Mouse (Mus musculus) layer of hippocampus, postnatal 14 days (tissue): ENCODE results near the gene Asxl1. TPM values are rescaled to one million over a fixed set of nuclear protein-coding genes. Genes with fewer than 3 reads are reported as not detected.

ENCODE experiments used
- DNase-seq, 2 experiments: peaks; one replicate each; pipeline ENCODE4 v3.0.0; 2021 to 2022; ENCODE audit warnings: low spot score in 2 of 2, mixed read lengths in 1 of 2
- long read RNA-seq, 2 experiments: library from polyadenylated mRNA; stranded (forward); transcript quantifications; one replicate each; pipeline ENCODE4 v2.0.0; 2021
- total RNA-seq, 2 experiments: library from RNA; stranded (reverse); gene quantifications; 2 replicates each; pipeline ENCODE4 v1.2.3; 2021

Gene Asxl1
- total RNA-seq, result 10 to 100 TPM; 34.6 to 34.7 TPM
- long read RNA-seq, experiment 1, full-length matches to known transcripts, result 1 of 8 reads
- long read RNA-seq, experiment 1, partial matches to known transcripts, result 1 of 8 reads
- long read RNA-seq, experiment 1, other reads (novel, unspliced or antisense), result 6 of 8 reads
- long read RNA-seq, experiment 2, full-length matches to known transcripts, result 1 of 4 reads
- long read RNA-seq, experiment 2, partial matches to known transcripts, result 1 of 4 reads
- long read RNA-seq, experiment 2, other reads (novel, unspliced or antisense), result 2 of 4 reads

DNA sequence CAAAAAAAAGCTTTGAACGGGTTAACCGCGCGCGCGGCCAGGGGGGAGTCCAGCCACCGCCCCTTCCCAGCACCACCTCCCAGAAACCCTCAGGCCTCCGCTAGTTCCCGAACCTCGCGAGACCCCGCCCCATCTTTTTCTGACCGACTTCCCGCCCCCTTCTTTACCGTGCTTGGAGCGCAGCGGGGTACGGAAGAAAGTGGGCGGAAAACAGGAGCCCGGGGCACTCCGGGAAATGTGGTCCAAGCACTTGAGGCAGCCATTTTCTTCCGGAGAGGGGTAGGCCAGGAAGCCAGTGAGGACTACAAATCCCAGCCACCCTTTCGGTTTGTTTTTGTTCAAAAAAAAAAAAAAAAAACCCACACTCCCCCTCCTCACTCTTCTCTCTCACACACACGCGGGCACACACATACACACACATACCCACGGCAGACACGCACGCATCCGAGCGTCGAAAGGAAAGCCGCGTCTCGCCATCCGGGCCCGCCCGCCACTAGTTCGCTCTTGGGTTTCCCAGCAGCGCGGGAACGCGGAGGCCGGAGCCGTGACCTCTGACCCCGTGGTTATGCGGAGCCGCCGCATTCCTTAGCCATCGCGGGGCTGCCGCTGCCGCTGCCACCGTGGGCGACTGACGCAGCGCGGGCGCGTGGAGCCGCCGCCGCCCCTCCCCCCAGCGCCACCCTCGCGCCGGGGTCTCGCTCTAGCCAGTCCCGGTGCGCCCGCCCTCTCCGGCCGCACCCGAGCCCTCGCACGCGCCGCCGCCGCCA is at the start of gene Asxl1:
Gene Asxl1 (plus strand): TSS at position 376 of the 767 bp plus-strand sequence.
- DNase-seq, result peak; percentile 95 to 98

DNA sequence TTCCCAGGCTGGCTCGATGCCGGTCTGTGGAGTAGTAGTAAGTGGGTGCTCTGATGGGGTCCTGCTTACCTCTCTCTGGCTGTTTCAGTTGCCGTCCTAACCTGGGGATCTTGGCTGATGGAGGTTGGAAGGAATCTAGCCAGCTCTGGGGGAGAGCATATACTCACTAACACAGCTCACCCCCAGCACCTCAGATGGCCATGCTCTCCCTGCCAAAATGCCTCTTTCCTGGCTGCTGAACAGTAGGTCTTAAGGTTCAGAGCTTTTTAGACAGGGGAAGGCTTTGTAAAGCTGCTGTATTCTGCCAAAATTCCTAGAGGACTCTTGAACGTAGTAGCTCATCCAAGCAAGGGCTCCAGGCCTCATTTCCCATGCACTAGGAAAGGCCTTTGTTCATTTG is 47.9 kb upstream of the Asxl1 start:
- no peak for DNase-seq

DNA sequence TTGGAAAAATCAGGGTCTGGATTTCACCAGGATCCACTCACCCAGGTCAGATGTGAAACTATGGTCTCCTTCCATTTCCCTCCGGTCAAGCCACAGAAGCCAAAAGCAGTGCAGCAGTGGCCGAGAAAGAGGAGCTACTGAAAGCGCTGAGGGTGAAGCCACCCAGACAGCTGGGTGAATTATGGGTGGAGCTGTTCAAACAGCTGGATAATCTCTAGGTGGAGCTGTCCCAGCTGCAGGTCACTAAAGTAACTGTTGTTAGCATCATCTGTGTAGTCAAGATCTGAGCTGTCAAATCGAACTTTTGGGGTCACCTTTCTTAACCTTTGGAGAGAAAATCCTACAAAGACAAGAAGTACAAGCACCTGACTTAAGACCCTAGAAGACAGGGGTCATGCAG is 47.2 kb upstream of the Asxl1 start:
- no peak for DNase-seq

DNA sequence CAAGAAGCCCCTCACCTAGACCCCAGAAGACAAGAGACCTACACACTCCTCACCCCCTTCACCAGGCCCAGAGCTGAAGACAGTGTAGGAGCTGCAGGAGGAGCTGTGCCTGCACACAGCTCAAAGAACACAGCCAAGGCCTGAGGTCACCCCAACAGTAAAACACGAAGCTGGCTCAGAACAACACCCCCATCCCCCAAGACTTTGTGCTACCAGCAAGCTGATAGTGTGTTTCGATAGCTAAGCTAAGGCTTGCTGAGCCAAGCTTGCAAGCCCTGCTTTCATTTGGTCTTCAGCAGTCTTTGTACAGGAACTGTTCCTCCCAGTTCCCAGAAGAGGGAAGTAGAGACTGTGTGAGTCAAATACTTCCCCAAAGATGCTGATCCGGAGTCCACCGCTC is 46.8 kb upstream of the Asxl1 start:
- peak in 1 of 2 experiments; percentile 40 for DNase-seq

DNA sequence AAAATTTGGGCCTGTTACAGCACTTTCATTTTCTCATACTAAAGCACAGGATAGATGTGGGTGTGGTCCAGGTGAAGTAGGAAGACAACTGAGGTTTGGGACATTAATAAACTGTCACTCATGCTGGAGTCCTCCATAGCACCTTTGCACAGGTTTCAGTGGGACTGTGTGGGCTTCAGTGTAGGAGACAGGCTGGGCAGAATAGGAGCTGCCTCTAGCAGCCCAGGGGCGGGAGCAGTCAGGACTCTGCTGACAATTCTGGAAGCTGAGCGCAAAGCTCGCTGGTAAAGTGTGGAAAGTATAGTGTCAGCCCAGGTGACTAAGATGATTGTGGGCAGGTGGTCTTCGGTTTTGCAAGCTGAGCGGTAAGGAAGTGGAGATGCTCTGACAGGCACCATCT is 44.5 kb upstream of the Asxl1 start:
- no peak for DNase-seq

DNA sequence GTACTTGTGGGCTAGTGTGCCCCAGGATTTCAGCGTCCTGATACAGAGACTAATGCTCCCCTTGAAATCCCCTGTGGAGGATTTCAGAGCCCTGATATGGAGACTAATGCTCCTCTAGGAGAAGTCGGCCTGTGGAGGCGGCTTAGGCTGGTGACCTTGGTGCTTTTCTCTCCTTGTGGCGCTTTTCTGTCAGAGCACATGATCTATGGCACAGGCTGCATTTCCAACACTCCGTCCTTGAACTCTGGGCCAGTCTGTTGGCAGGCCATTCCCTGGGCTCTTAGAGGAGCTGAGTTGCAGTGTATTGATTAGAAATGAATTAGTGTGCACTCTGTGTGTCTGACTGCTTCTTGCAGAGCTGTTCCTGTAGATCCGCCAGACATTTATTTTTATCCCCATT is 40.4 kb upstream of the Asxl1 start:
- DNase-seq, result no peak

DNA sequence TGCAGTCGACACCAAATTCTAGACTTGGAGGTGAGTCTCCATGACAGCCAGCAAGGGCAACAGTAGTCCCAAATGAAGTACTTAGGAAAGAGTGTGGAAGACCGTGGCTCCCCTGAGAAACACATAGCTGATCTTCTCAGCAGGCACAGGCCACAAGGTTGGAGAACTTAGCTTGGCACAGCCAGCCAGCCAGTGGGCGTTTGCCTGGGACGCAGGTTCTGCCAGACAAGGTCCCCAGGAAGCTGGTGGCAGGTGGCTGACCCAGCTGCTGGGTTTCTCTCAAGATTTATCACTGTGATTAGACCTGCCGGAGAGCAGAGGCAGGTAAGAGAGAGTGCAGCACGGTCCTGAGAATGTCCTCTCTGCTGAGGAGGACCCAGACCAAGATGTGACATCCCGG is 37.0 kb upstream of the Asxl1 start:
- DNase-seq, result no peak

DNA sequence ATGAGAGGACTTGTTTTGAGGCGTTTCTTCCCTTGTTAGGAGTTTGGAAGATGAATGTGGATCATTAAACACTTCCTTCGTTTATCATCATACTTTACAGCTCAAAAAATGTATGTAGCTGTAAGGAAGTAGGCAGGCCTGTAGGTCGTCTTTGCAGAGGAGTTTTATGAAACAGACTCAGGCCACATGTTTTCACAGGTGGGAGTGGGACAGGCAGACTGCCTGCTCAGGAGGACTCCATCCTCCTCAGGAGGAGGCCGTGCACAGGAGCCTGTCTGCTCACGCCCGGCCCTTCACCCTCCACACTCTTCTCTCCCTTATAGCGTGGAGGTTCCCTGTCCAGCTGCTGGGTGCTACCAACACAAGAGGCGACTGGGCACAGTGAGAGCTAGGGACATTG is 36.5 kb upstream of the Asxl1 start:
- no peak for DNase-seq

DNA sequence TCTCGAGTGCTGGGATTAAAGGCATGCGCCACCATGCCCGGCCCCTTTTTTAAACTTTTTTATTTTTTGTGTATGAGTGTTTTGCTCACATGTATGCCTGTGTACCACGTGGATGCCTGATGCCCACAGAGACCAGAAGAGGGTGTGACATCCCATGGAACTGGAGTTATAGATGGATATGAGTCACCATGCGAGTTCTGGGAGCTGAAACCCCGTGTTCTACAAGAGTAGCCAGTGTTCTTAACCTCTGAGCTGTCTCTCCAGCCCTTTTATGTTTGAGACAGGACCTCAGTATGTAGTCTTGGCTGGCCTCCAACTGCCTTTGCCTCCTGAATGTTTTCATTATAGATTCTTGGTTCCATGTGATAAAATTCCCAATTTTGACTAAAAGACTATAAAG is 35.4 kb upstream of the Asxl1 start:
- no peak for DNase-seq

DNA sequence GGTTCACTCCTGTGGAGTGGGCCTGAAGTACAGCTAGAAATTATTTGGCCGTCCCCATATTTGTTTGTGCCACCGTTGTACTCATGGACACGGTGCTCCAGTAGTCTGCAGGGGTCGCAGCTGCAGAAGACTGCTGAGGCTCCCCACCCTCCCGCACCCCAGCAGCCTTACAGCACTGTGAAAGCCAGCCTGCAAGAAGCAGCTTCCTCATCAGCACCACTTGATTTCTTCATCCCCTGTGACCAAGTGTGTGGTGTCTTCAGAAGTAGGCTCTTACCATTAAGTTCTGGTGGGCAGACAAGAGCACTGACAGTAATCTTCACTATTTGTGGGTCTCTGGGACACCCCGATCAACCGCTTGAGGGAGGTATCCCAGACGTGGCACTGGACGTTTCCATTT is 32.7 kb upstream of the Asxl1 start:
- DNase-seq, result no peak

DNA sequence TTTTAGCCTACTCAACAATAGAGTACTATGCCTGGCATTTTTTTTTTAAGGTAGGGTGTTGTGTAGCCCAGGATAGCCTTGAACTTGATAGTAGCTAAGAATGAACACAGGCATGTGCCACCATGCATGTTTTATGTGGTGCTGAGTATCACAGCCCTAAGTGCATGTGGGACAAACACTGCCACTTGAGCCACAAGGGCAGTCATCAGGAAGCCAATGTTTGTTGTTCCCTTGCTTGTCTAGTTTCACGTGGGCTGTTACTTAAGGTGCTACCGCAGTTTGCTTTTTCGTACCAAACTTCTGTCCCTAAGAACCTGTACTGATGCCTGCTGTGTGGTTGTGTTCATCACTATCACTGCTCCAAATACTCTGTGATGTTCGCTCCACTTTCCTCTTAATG is 27.2 kb upstream of the Asxl1 start:
- DNase-seq, result no peak

DNA sequence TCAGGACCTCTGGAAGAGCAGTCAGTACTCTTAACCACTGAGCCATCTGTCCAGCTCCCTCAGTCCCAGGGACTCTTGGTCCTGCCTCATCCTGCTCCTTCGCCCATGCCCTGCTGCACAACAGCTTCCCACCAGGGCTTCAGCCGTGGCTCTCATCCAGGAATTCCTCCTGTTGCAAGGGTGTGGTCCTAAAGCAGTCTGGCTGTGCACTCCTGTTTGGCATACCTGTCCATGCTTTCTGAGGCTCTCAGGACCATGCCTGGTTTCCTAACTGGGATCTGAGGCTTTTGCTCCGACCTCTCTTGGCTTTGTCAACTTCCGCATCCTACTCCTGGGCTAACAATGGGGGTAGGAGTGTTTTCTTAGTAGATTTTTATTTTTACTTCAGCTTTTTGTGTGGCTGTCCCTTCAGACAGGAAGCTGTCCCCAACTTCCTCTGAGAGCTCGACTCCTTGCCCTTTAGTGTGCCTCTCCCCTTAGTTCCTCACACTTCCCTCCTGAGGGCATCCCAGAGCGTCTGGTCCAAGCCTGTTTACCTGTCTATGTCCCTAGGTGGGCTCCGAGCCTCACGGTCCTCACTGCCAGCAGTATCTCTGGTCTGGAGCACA is 26.5 kb upstream of the Asxl1 start:
- no peak for DNase-seq

DNA sequence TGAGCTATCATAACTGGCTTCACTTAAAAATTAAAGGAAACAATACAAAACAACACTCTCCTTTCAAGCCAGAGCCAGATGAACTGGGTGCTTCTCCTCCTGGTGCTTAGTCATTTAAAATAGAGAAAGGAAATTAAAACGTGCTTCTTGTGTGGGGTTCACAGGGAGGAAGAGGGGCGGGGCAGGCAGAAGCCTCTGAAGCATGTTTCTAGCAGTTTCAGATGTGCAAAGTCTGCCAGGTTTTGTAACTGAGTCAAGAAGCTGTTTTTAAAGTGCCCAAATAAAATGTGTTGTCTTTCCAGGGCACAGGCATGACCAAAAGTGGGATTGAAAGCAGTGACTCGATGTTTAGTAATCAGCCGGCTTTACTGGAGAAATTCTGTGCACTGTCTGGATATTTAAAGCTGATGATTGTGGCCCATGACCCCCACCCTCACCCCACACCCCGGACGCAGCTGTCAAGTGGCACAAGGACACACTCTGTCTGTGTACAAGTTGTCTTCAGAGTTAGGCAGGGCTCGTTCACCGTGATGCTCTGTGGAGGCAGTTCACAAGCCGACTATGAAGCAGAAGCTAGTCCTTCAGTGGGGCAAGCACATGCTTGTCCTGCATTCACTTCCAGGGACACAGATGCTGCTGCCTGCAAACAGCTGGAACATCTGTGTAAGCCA is 19.8 kb upstream of the Asxl1 start:
- DNase-seq, result no peak

DNA sequence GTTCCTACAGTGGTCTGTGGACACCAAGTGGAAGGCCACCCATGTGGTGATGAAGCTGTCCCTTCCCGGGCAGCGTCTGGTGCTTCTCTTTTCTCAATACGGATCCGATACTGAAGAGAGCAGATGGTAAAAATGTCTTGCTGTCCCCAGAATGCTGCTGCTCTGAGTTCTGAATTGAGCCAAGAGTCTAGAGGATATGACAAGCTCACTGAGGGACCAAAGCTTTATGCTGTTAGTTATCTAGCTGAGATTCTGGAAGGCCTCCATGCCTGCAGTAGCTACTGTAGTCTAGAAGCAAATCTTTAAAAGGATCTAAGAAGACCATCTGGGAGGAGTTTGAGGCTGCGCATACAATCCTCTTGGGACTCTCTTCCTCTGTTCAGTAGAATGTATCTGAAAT is 13.4 kb upstream of the Asxl1 start:
- DNase-seq, result no peak

DNA sequence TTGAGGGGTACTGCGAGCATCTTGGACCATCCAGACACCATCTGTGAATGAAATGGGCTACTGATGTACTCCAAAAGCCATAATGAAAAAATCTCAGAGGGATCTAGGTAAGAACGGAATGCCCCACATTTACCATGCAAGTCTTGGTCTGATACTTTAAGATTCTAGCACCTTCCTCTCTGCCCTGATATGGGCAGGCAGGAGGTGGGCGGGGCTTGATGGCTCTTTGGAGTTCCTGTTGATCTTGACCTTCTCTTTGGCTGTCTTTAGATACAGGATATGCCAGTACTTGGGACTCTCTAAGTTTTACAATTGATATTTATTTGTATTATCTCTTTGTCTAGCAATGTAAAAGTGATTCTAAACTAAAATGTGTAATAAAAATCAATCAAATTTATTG is 12.6 kb upstream of the Asxl1 start:
- DNase-seq, result no peak

DNA sequence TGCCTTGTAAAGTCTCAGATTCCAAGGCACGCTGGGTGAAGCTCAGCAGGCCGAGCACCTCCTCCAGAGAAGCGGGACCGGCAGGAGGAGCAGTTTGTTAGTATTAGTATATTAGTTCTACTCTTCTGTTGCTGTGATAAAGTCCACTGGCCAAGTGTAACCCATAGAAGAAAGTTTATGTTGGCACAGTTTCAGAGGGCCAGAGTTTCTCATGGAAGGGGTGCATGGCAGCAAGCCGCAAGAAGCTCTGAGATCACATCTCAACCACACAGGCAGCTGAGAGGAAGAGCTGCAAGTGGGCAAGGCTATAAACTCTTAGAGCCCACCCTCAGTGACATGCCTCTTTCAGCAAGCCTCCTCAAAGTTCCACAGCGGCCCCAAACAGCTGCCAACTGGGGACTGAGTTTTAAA is 11.8 kb upstream of the Asxl1 start:
- no peak for DNase-seq

DNA sequence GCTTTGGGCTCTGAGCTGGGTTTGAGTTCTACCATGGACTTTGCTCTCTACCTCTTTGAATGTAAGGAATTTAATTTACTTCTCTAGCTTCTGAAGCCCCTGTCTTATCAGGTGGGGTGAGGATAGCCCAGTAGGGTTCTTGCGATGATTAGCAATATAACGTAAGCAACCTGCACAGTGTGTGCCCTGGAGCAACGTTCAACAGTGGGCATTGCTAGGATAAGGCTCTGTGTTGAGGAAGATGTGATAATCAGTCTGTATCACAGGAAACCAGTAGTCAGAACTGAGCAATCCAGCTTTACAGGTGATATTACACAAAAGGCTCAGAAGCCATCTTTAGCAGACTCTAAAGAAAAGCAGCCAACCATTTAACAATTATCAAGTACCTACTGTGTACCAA is 11.3 kb upstream of the Asxl1 start:
- no peak for DNase-seq

DNA sequence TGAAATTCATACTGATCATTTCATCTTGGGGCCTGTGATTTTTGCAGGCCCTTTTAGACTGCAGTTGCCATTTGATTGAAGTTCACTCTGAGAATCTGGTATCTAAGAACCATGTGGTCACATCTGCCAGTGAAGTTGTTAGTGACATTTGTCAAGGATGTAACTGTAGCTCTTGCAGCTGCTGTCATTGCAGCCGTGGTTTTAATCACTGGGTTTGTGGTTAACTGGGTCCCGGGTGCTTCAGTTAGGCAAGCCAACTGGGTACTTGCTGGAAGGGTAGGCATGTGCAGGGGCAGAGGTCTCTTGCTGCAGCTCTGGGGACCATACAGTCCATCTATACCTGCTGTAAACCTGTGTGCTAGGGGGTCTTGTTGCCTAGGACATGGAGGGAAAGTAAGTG is 9.5 kb upstream of the Asxl1 start:
- no peak for DNase-seq

DNA sequence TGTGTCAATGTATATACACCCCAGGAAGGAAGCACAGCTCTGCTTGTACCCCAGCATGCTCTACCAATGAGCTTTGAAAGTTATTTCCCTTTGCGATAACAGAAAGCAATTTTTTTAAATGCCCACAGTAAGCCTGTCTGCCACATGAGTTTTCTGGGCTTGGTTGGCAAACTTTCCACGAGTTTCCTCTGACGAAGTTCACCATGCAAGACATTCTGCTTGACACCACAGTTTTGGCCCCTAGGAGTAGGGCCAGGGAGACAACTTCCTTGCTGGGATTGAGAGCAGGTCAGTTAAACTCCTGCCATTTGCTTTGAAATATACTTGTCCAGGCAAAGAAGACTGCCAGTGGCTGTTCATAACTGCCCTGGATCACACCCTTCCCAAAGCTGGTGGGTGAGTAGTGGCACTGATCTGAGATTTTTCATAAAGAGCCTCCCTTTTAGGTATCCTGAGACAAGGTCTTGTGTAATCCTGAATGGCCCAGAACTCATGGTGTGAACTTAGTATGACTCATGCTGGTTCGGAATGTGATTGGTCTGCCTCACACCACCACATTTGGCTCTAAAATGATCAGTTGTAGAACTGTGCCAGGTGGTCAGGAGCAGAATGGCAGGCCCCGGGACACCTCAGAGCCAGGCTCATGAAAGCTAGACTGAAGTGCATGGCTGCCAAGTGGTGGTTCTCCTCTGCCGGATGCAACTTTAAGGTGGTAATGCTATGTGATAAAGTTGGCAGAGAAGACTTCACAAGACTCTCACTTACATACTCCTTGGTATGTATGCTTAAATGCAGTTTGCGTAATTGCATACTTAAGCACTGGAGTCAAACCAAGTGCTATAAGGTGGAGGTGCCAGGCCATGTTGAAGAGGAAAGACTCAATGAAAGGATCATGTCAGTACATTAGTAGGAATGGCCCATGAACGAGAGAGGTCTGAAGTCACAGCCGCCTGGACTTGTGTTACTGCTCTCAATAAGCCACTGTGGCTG is 7.0 kb upstream of the Asxl1 start:
- DNase-seq, result no peak

DNA sequence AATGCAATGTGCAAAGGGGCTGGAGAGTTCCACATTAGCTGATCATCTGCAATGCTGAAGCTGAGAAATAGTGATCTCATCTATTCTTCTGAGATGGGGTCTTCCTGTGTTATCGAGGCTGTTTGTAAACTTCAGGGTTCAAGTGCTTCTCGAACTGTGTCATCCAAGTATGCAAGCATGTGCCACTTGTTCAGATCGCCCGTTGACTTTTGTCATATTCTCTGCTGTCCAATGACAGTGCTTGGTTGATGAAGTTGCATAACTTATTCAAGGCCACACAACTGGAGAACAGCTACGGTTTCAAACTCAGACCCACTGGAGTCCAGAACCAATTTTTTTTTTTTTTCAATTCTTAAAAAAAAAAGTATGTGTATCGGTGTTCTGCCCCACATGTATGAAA is 3.5 kb upstream of the Asxl1 start:
- no peak for DNase-seq

DNA sequence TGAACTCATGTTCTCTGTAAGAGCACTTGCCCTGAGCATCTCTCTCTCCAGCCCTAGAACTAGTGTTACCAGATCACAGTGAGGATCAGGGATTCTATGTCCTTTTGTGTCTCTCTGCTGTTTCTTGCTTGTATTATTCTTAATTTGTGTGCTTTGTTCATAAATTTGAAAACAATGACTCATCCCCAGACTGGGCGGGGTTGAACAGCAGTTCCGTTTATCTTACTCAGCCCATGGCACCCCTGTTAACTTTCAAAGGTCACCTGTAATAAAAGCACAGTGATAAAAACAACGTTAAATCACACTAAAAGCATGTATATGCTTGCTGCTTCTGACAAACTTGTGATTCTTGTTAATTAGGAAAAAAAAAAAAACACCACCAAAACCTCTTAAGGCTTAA is 3.0 kb upstream of the Asxl1 start:
- no peak for DNase-seq
